Mouse (Mus musculus): ENCODE data around the gene Sucla2.

DNA sequence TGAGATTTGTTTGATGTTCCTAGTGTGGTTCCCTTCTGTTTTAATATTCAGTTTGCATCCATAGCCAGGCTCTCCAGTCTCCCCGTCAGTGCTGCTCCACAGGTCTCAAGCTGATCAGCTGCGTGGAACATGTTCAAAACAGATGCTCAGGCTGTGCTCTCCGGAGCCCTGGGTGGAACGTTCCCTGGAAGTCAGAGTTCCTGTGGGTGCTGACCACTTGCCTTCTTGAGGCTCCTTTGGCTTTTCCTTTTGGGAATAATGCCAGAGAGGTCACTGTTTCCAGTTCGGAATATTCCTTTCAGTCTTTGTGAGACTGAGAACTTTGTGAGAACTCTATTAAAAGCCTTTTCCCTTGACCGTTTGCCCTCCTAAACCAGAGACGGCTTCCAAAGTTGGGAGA is 49.6 kb upstream of the Sucla2 start:
- TF ChIP-seq CTCF (IDR thresholded peaks at IDR 0.05; ENCODE audit: low read depth): no peak
- TF ChIP-seq EP300 (IDR thresholded peaks at IDR 0.05; ENCODE audit: low read depth): no peak

All from liver, embryonic 14.5 days (tissue).